In the genomic region with DNA sequence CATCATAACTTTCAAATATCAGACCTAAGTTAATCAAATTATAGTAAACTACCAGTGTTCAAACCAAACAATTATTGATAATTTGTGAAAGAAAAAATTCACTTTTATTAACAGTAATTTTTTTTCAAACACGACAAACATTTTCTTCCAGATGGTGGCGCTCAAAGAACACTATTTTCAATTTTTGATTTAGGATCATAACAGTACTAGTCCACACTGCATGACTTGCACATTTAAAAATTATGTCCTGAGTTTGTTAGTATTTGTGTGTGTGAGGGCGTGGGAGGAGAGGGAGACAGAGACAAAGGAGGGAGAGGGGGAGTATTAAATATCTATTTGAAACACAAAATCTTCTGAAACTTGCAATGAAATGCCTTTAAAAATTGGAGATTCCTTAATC, we compare ENCODE assay signal across 12 mouse cellular contexts.
DNase-seq lines count a peak whose midpoint lies in the region; ATAC-seq lines count a peak whose summit lies in the region.
"Had no signal": no experiment of that assay in that cellular context is flagged by ENCODE, and none has a peak within 500 bp of the region (broad histone marks: within the 10 kb centered on the region; RNA-seq: fewer than 3 reads in every experiment).

No protein-coding gene starts in this region.

- peak; percentile 69; the same call in 1 of the 2 replicates for ATAC-seq in forebrain, embryonic 13.5 days
- ATAC-seq in forebrain, embryonic 12.5 days (ENCODE audit: low FRiP score), result no peak
- no peak for ATAC-seq in kidney, embryonic 14.5 days (ENCODE audit: low FRiP score, low TSS enrichment)
- ATAC-seq: CD4-positive, CD25-positive, alpha-beta regulatory T cell, adult 4 months had no signal

- no peaks in the 10 kb centered on the region for H3K36me3 ChIP-seq in forebrain, embryonic 13.5 days (ENCODE audit: poor library complexity, severe bottlenecking)
- no peaks in the 10 kb centered on the region for H3K36me3 ChIP-seq in forebrain, embryonic 12.5 days (replicated peaks)
- no peaks in the 10 kb centered on the region for H3K36me3 ChIP-seq in kidney, embryonic 14.5 days (ENCODE audit: control insufficient read depth, insufficient read depth, low read length)
- H3K36me3 ChIP-seq: limb, embryonic 12.5 days had no signal

- no peaks in the 10 kb centered on the region for H3K4me1 ChIP-seq in forebrain, embryonic 13.5 days
- no peaks in the 10 kb centered on the region for H3K4me1 ChIP-seq in forebrain, embryonic 12.5 days
- H3K4me1 ChIP-seq in kidney, embryonic 14.5 days (ENCODE audit: control insufficient read depth, insufficient read depth, low read length), result no peaks in the 10 kb centered on the region
- H3K4me1 ChIP-seq: limb, embryonic 12.5 days had no signal

- H3K27me3 ChIP-seq in forebrain, embryonic 13.5 days, result no peaks in the 10 kb centered on the region
- H3K27me3 ChIP-seq in forebrain, embryonic 12.5 days, result no peaks in the 10 kb centered on the region
- no peaks in the 10 kb centered on the region for H3K27me3 ChIP-seq in kidney, embryonic 14.5 days (ENCODE audit: control insufficient read depth, insufficient read depth, low read length)
- H3K27me3 ChIP-seq: limb, embryonic 12.5 days had no signal

- DNase-seq in kidney, postnatal 10 days, result peak; percentile 8
- DNase-seq in 416B (ENCODE audit: low read depth), result peak; percentile 59
- DNase-seq in c-Kit-positive CD71-negative TER-119-negative erythroid progenitor cells, embryonic 14.5 days (ENCODE audit: low read depth), result peak; percentile 0
- DNase-seq in thymus, postnatal 10 days (ENCODE audit: low spot score in 2 of 2), result no peak
- no peak for DNase-seq in adrenal gland, adult 8-10 months
- DNase-seq: heart, postnatal 4 days had no signal

- WGBS in forebrain, embryonic 13.5 days, result 37% methylated on average over 3 of the region's 3 CpGs
- WGBS in forebrain, embryonic 12.5 days, result 32% methylated on average over 3 of the region's 3 CpGs
- 38% methylated on average over 3 of the region's 3 CpGs for WGBS in kidney, embryonic 14.5 days

- no peak overlapping the region for H3K4me2 ChIP-seq in forebrain, embryonic 13.5 days
- H3K4me2 ChIP-seq in forebrain, embryonic 12.5 days, result no peak overlapping the region
- no peak overlapping the region for H3K4me2 ChIP-seq in kidney, embryonic 14.5 days (replicated peaks; ENCODE audit: low read depth, low read length)
- H3K4me2 ChIP-seq: limb, embryonic 12.5 days had no signal

- no peak overlapping the region for H3K27ac ChIP-seq in forebrain, embryonic 13.5 days
- H3K27ac ChIP-seq in forebrain, embryonic 12.5 days, result no peak overlapping the region
- H3K27ac ChIP-seq in kidney, embryonic 14.5 days (ENCODE audit: low read depth, low read length), result no peak overlapping the region
- H3K27ac ChIP-seq: limb, embryonic 12.5 days had no signal

- no peak overlapping the region for H3K9ac ChIP-seq in forebrain, embryonic 13.5 days
- no peak overlapping the region for H3K9ac ChIP-seq in forebrain, embryonic 12.5 days
- no peak overlapping the region for H3K9ac ChIP-seq in kidney, embryonic 14.5 days (ENCODE audit: low read depth, low read length)
- H3K9ac ChIP-seq: limb, embryonic 12.5 days had no signal

- no peak overlapping the region for H3K4me3 ChIP-seq in forebrain, embryonic 13.5 days
- H3K4me3 ChIP-seq in forebrain, embryonic 12.5 days (replicated peaks), result no peak overlapping the region
- no peak overlapping the region for H3K4me3 ChIP-seq in kidney, embryonic 14.5 days (ENCODE audit: low read length)
- H3K4me3 ChIP-seq: erythroblast, embryonic 14.5 days; limb, embryonic 12.5 days had no signal

- no peaks in the 10 kb centered on the region for H3K9me3 ChIP-seq in forebrain, embryonic 13.5 days (replicated peaks)
- H3K9me3 ChIP-seq in forebrain, embryonic 12.5 days, result no peaks in the 10 kb centered on the region
- no peaks in the 10 kb centered on the region for H3K9me3 ChIP-seq in kidney, embryonic 14.5 days (ENCODE audit: control insufficient read depth, low read length)
- H3K9me3 ChIP-seq: limb, embryonic 12.5 days had no signal

Comparison
In these comparisons a context has a peak if more than half of its experiments do, and no peak if none do; other contexts are left out.
1. DNase-seq: peak in kidney, postnatal 10 days (single experiment), 416B (single experiment) and c-Kit-positive CD71-negative TER-119-negative erythroid progenitor cells, embryonic 14.5 days (single experiment); none in thymus, postnatal 10 days (0 of 2) and adrenal gland, adult 8-10 months (single experiment).